Mouse (Mus musculus) hindbrain, embryonic 11.5 days (tissue): Measurements from ENCODE around the gene Mrps11. TPM values are rescaled to one million over a fixed set of nuclear protein-coding genes. Genes with fewer than 3 reads are reported as not detected.

Experiments used
- ATAC-seq: fragments of 200-750 bp; cut with Nextera tagmentation; 2 replicates; pipeline ENCODE4 v1.8.0; 2017; ENCODE audit warnings: mild to moderate bottlenecking, moderate TSS enrichment, moderate library complexity; ENCODE audit not compliant: low FRiP score
- DNase-seq: peaks from one replicate; pipeline ENCODE4 v3.0.0-alpha.2; 2015; ENCODE audit warnings: low spot score
- H3K27ac ChIP-seq: fragments of 300-500 bp; sonication (generic); 2 replicates; pipeline ENCODE4 v1.5.1; 2014; ENCODE audit warnings: mild to moderate bottlenecking, low read depth, low read length
- H3K27me3 ChIP-seq: fragments of 300-500 bp; sonication (generic); 2 replicates; pipeline ENCODE4 v1.6.1; 2014; ENCODE audit warnings: mild to moderate bottlenecking, low read length, moderate library complexity, mixed read lengths; ENCODE audit not compliant: control insufficient read depth, insufficient read depth
- H3K36me3 ChIP-seq: fragments of 300-500 bp; sonication (generic); 2 replicates; pipeline ENCODE4 v1.6.1; 2014; ENCODE audit warnings: mild to moderate bottlenecking, low read length, moderate library complexity, mixed read lengths; ENCODE audit not compliant: control insufficient read depth, insufficient read depth
- H3K4me1 ChIP-seq: fragments of 300-500 bp; sonication (generic); replicated peaks from 2 replicates; pipeline ENCODE4 v1.6.1; 2014; ENCODE audit warnings: low read length, mixed read lengths; ENCODE audit not compliant: control insufficient read depth, insufficient read depth
- H3K4me2 ChIP-seq: fragments of 300-500 bp; sonication (generic); replicated peaks from 2 replicates; pipeline ENCODE4 v1.6.1; 2014; ENCODE audit warnings: mild to moderate bottlenecking, low read depth, low read length
- H3K4me3 ChIP-seq: fragments of 300-500 bp; sonication (generic); 2 replicates; pipeline ENCODE4 v1.5.1; 2014; ENCODE audit warnings: low read depth, low read length
- H3K9ac ChIP-seq: fragments of 300-500 bp; sonication (generic); 2 replicates; pipeline ENCODE4 v1.6.1; 2014; ENCODE audit warnings: low read depth, low read length
- H3K9me3 ChIP-seq: fragments of 300-500 bp; sonication (generic); 2 replicates; pipeline ENCODE4 v1.6.1; 2016; ENCODE audit warnings: low read length; ENCODE audit not compliant: control insufficient read depth
- WGBS: fragments of 180-500 bp; shearing (Covaris S2); extraction: QIAGEN DNeasy Blood & Tissue Kit; methylation state at CpG from one replicate; pipeline ENCODE4 v1.1.7; 2014; 5-methylcytosine and 5-hydroxymethylcytosine counted together
- polyA plus RNA-seq: library from polyadenylated mRNA; unstranded; fragments of >200 nt; fragmentation: Nextera tagmentation; extraction: Ambion mirVana; gene quantifications from 2 replicates; pipeline ENCODE4 v1.2.1, GENCODE M21; 2014

Mrps11 gene
- polyA plus RNA-seq, 1 experiment from 2014 or later, result 81.2 TPM

GRCm38 (mm10) chr7:78807192-78807591 lies 24.3 kb downstream of the Mrps11 start:
- no peaks in the 10 kb centered on the region for H3K36me3 ChIP-seq
- WGBS, result 91% methylated on average over 4 of the region's 4 CpGs
- no peak overlapping the region for H3K4me3 ChIP-seq
- no peaks in the 10 kb centered on the region for H3K4me1 ChIP-seq
- no peak for ATAC-seq
- H3K27ac ChIP-seq, result no peak overlapping the region
- no peak overlapping the region for H3K9ac ChIP-seq
- no peaks in the 10 kb centered on the region for H3K9me3 ChIP-seq
- no peak overlapping the region for H3K4me2 ChIP-seq
- no peak for DNase-seq
- H3K27me3 ChIP-seq, result no peaks in the 10 kb centered on the region

- DNase-seq, result no peak
These were observed 30.9 kb downstream of the Mrps11 start for GRCm38 (mm10) chr7:78813791-78814190.

GRCm38 (mm10) chr7:78814766-78815165 lies 31.8 kb downstream of the Mrps11 start:
- H3K27me3 ChIP-seq, result no peaks in the 10 kb centered on the region
- H3K4me2 ChIP-seq, result no peak overlapping the region
- DNase-seq (no peak), ATAC-seq (no peak)
- H3K27ac ChIP-seq, result no peak overlapping the region
- no peaks in the 10 kb centered on the region for H3K36me3 ChIP-seq
- no peaks in the 10 kb centered on the region for H3K9me3 ChIP-seq
- no peaks in the 10 kb centered on the region for H3K4me1 ChIP-seq
- H3K4me3 ChIP-seq, result no peak overlapping the region
- H3K9ac ChIP-seq, result no peak overlapping the region

More at GRCm38 (mm10) chr7:78813791-78814190, 30.9 kb downstream of the Mrps11 start:
- H3K27ac ChIP-seq, result no peak overlapping the region
- no peaks in the 10 kb centered on the region for H3K4me1 ChIP-seq
- H3K9me3 ChIP-seq, result no peaks in the 10 kb centered on the region
- ATAC-seq, result no peak
- 91% methylated on average over 6 of the region's 6 CpGs for WGBS
- H3K27me3 ChIP-seq, result no peaks in the 10 kb centered on the region
- no peaks in the 10 kb centered on the region for H3K36me3 ChIP-seq
- H3K4me2 ChIP-seq, result no peak overlapping the region
- no peak overlapping the region for H3K9ac ChIP-seq
- H3K4me3 ChIP-seq, result no peak overlapping the region

GRCm38 (mm10) chr7:78818336-78818735 lies 35.4 kb downstream of the Mrps11 start:
- H3K4me2 ChIP-seq, result no peak overlapping the region
- H3K36me3 ChIP-seq, result no peaks in the 10 kb centered on the region
- ATAC-seq (no peak), DNase-seq (no peak)
- H3K27ac ChIP-seq, result no peak overlapping the region
- no peaks in the 10 kb centered on the region for H3K9me3 ChIP-seq
- H3K4me3 ChIP-seq, result no peak overlapping the region
- H3K9ac ChIP-seq, result no peak overlapping the region
- H3K27me3 ChIP-seq, result no peaks in the 10 kb centered on the region
- WGBS, result 89% methylated on average over 12 of the region's 12 CpGs
- no peaks in the 10 kb centered on the region for H3K4me1 ChIP-seq

GRCm38 (mm10) chr7:78826682-78827385 lies 43.9 kb downstream of the Mrps11 start:
- Histone ChIP-seq H3K36me3 (no peaks in the 10 kb centered on the region), H3K27me3 (no peaks in the 10 kb centered on the region), H3K9ac (no peak overlapping the region), H3K27ac (peak overlapping the region; percentile 63), H3K4me1 (peaks cover 2% of the 10 kb centered on the region; the same call in 1 of the 2 replicates), H3K9me3 (no peaks in the 10 kb centered on the region), H3K4me2 (no peak overlapping the region), H3K4me3 (no peak overlapping the region)
- ATAC-seq (peak; percentile 93), DNase-seq (peak; percentile 58)
- 54% methylated on average over 9 of the region's 9 CpGs for WGBS

GRCm38 (mm10) chr7:78827749-78828362 lies 44.9 kb downstream of the Mrps11 start:
- 83% methylated on average over 14 of the region's 14 CpGs for WGBS
- peaks cover 2% of the 10 kb centered on the region; the same call in 1 of the 2 replicates for H3K4me1 ChIP-seq
- ATAC-seq, result no peak
- peak overlapping the region; percentile 63; the same call in 1 of the 2 replicates for H3K27ac ChIP-seq
- H3K9me3 ChIP-seq, result no peaks in the 10 kb centered on the region
- no peaks in the 10 kb centered on the region for H3K36me3 ChIP-seq
- no peaks in the 10 kb centered on the region for H3K27me3 ChIP-seq
- H3K4me2 ChIP-seq, result no peak overlapping the region
- no peak overlapping the region for H3K4me3 ChIP-seq
- H3K9ac ChIP-seq, result no peak overlapping the region
- no peak for DNase-seq

- 89% methylated on average over 4 of the region's 4 CpGs for WGBS
- Histone ChIP-seq H3K4me2 (no peak overlapping the region), H3K4me1 (no peaks in the 10 kb centered on the region), H3K9me3 (no peaks in the 10 kb centered on the region), H3K27ac (no peak overlapping the region), H3K27me3 (no peaks in the 10 kb centered on the region), H3K36me3 (no peaks in the 10 kb centered on the region), H3K4me3 (no peak overlapping the region), H3K9ac (no peak overlapping the region)
- no peak for DNase-seq
- no peak for ATAC-seq
These were observed 52.7 kb downstream of the Mrps11 start for GRCm38 (mm10) chr7:78835656-78836055.

- H3K9me3 ChIP-seq, result no peaks in the 10 kb centered on the region
- ATAC-seq, result no peak
These were observed 54.3 kb downstream of the Mrps11 start for GRCm38 (mm10) chr7:78837250-78837649.

GRCm38 (mm10) chr7:78841601-78842000 lies 58.7 kb downstream of the Mrps11 start:
- Histone ChIP-seq H3K4me1 (peaks cover 5% of the 10 kb centered on the region), H3K36me3 (peaks cover 7% of the 10 kb centered on the region; the same call in 1 of the 2 replicates), H3K9me3 (no peaks in the 10 kb centered on the region), H3K4me2 (no peak overlapping the region), H3K27me3 (no peaks in the 10 kb centered on the region), H3K27ac (no peak overlapping the region), H3K9ac (no peak overlapping the region), H3K4me3 (no peak overlapping the region)
- WGBS, result 81% methylated on average over 5 of the region's 5 CpGs
- ATAC-seq, result no peak
- DNase-seq, result no peak

More at GRCm38 (mm10) chr7:78837250-78837649, 54.3 kb downstream of the Mrps11 start:
- H3K9ac ChIP-seq, result no peak overlapping the region
- no peaks in the 10 kb centered on the region for H3K27me3 ChIP-seq
- DNase-seq, result no peak
- H3K27ac ChIP-seq, result no peak overlapping the region
- WGBS, result 75% methylated on average over 4 of the region's 4 CpGs
- no peaks in the 10 kb centered on the region for H3K36me3 ChIP-seq
- H3K4me2 ChIP-seq, result no peak overlapping the region
- no peaks in the 10 kb centered on the region for H3K4me1 ChIP-seq
- H3K4me3 ChIP-seq, result no peak overlapping the region
